8 mouse cellular contexts compared by ENCODE assay signal in genomic region chr5:115790436-115790835, GRCm38 (mm10). TPM values are rescaled to one million over a fixed set of nuclear protein-coding genes. Genes with fewer than 3 reads are reported as not detected.
DNase-seq lines count a peak whose midpoint lies in the region; ATAC-seq and TF ChIP-seq lines count a peak whose summit lies in the region.
"Had no signal": no experiment of that assay in that cellular context is flagged by ENCODE, and none has a peak within 500 bp of the region (broad histone marks: within the 10 kb centered on the region; RNA-seq: fewer than 3 reads in every experiment).

No protein-coding gene starts in this region.

- no peak overlapping the region for H3K9ac ChIP-seq in lung, embryonic 14.5 days
- H3K9ac ChIP-seq: limb, embryonic 13.5 days had no signal

- no peaks in the 10 kb centered on the region for H3K27me3 ChIP-seq in cerebellum, adult 2 months (ENCODE audit: control insufficient read depth, insufficient read depth, low read length)
- no peaks in the 10 kb centered on the region for H3K27me3 ChIP-seq in lung, embryonic 14.5 days (ENCODE audit: insufficient read depth, low read length)
- H3K27me3 ChIP-seq: limb, embryonic 13.5 days had no signal

- H3K36me3 ChIP-seq in lung, embryonic 14.5 days (ENCODE audit: insufficient read depth), result no peaks in the 10 kb centered on the region
- H3K36me3 ChIP-seq: limb, embryonic 13.5 days had no signal

- H3K4me3 ChIP-seq in cerebellum, adult 2 months (replicated peaks; ENCODE audit: insufficient read depth, low read depth, low read length), result no peak overlapping the region
- H3K4me3 ChIP-seq in lung, embryonic 14.5 days (ENCODE audit: low read depth, low read length), result no peak overlapping the region
- H3K4me3 ChIP-seq: limb, embryonic 13.5 days had no signal

- TF ChIP-seq CTCF in cerebellum, adult 2 months (IDR thresholded peaks at IDR 0.05; ENCODE audit: borderline replicate concordance, insufficient read depth, low read depth, low read length), result peak; percentile 78
- peak; percentile 90 for TF ChIP-seq CTCF in lung, embryonic 14.5 days (IDR thresholded peaks at IDR 0.05; ENCODE audit: low read depth)

- WGBS in cerebellum, adult 2 months, result 5% methylated on average over 3 of the region's 3 CpGs
- WGBS in lung, embryonic 14.5 days, result 12% methylated on average over 3 of the region's 3 CpGs

- H3K4me2 ChIP-seq in lung, embryonic 14.5 days, result no peak overlapping the region
- H3K4me2 ChIP-seq: limb, embryonic 13.5 days had no signal

- peak; percentile 86 for DNase-seq in CD4-positive, CD25-positive, alpha-beta regulatory T cell, adult 2 months (ENCODE audit: low read depth, low spot score)
- peak; percentile 36 for DNase-seq in MEL-GATA-1-ER (ENCODE audit: extremely low read depth, low read depth)
- DNase-seq in cerebellum, adult 2 months, result peak; percentile 61 to 69
- DNase-seq in frontal cortex, postnatal 14 days (ENCODE audit: low spot score in 2 of 2), result peak; percentile 47 to 65
- peak; percentile 67 to 82 for DNase-seq in kidney, postnatal 36 days
- peak; percentile 89 for DNase-seq in lung, embryonic 14.5 days
- DNase-seq in right cerebral cortex, postnatal 14 days, result peak; percentile 73

- TF ChIP-seq POLR2A in cerebellum, adult 2 months (IDR thresholded peaks at IDR 0.05; ENCODE audit: borderline replicate concordance, insufficient read depth, low read length), result no peak

- no peak for ATAC-seq in lung, embryonic 14.5 days (ENCODE audit: insufficient read depth)

- H3K27ac ChIP-seq in cerebellum, adult 2 months (ENCODE audit: insufficient read depth, low read length), result no peak overlapping the region
- no peak overlapping the region for H3K27ac ChIP-seq in lung, embryonic 14.5 days (ENCODE audit: low read depth)
- H3K27ac ChIP-seq: limb, embryonic 13.5 days had no signal

- no peaks in the 10 kb centered on the region for H3K9me3 ChIP-seq in lung, embryonic 14.5 days (ENCODE audit: low read depth, low read length)

- H3K4me1 ChIP-seq in cerebellum, adult 2 months (ENCODE audit: control insufficient read depth, insufficient read depth, low read length), result no peaks in the 10 kb centered on the region
- H3K4me1 ChIP-seq in lung, embryonic 14.5 days (ENCODE audit: insufficient read depth), result no peaks in the 10 kb centered on the region
- H3K4me1 ChIP-seq: limb, embryonic 13.5 days had no signal

RNA-seq across cellular contexts. Expression of gene Cit, which starts 54.6 kb away (rescaled TPM):
- polyA plus RNA-seq in cerebellum, adult 2 months (2012; rRNA removed), result 46.7 and 47.3 TPM in 2 replicates
- 39.7 and 46.7 TPM in 2 replicates for polyA plus RNA-seq in lung, embryonic 14.5 days (2014; fragmentation: Nextera tagmentation; extraction: Ambion mirVana)

RNA-seq across cellular contexts. Expression of gene Bicdl1, which starts 59.0 kb away (rescaled TPM):
- 121 and 127 TPM in 2 replicates for polyA plus RNA-seq in cerebellum, adult 2 months (2012; rRNA removed)
- 10.7 and 11.1 TPM in 2 replicates for polyA plus RNA-seq in lung, embryonic 14.5 days (2014; fragmentation: Nextera tagmentation; extraction: Ambion mirVana)

Comparison
In these comparisons a context has a peak if more than half of its experiments do, and no peak if none do; other contexts are left out.
1. DNase-seq: peak in every context shown above with its lines; median percentile 89 in lung, embryonic 14.5 days; 86 in CD4-positive, CD25-positive, alpha-beta regulatory T cell, adult 2 months; 74 in kidney, postnatal 36 days; 73 in right cerebral cortex, postnatal 14 days; 65 in cerebellum, adult 2 months; 56 in frontal cortex, postnatal 14 days; 36 in MEL-GATA-1-ER.
2. RNA of gene Bicdl1, which starts 59.0 kb away (polyA plus RNA-seq): 121 to 127 TPM in cerebellum, adult 2 months; 10.7 to 11.1 TPM in lung, embryonic 14.5 days; every median in the first group is over 10 times any median in the second.